Mouse (Mus musculus): Measurements from ENCODE around the gene Casp9.

DNA sequence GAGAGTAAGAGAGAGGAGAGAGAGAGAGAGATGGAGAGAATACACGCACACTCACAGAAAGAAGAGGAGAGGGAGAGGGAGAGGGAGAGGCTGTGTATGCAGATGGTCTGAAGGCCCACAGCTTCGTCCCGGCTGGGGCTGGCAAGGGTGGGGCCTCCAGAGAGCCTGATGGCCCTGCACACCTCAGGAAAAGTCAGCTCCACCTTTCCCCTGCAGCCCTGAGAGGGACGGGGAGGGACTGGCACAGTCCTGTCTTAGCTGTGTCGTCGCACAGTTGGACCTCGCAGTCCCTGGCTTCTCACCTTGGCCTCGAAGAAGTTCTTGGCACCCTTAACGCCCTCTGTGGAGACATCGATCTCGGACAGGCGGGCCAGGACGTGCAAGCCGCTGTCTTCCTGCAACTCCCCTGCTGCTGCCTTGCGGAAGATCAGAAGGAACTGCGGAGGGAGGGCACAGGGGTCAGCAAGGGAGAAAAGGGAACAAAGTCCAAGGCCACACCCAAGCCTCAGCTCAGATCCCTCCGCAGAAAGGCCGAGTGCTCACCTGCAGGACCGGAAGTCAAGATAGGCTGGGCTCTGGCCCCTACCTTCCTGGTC lies 66.9 kb downstream of the Casp9 start:
- TF ChIP-seq CTCF (IDR thresholded peaks at IDR 0.05; ENCODE audit: insufficient read depth, low read depth, low read length) (no peak), POLR2A (IDR thresholded peaks at IDR 0.05; ENCODE audit: insufficient read depth, low read depth, low read length) (no peak)
